In genomic region chr1:159390049-159390448, GRCm38 (mm10) we compare ENCODE assay signal across 9 mouse cellular contexts.
DNase-seq lines count a peak whose midpoint lies in the region; TF ChIP-seq lines count a peak whose summit lies in the region.
"Had no signal": no experiment of that assay in that cellular context is flagged by ENCODE, and none has a peak within 500 bp of the region (broad histone marks: within the 10 kb centered on the region; RNA-seq: fewer than 3 reads in every experiment).

No protein-coding gene starts in this region.

- no peaks in the 10 kb centered on the region for H3K79me2 ChIP-seq in C2C12 (ENCODE audit: control insufficient read depth, insufficient read depth)

- no peak overlapping the region for H3ac ChIP-seq in C2C12 (ENCODE audit: control insufficient read depth, insufficient read length, low read depth)

- TF ChIP-seq CTCF in C2C12 (IDR thresholded peaks at IDR 0.05; ENCODE audit: control insufficient read depth, insufficient read depth, insufficient read length) = peak; percentile 42

- DNase-seq in T-cell, adult 2 months (ENCODE audit: low spot score) = peak; percentile 34
- DNase-seq in cerebellum, postnatal 25 days = peak; percentile 85 to 88
- peak; percentile 60 for DNase-seq in gastrocnemius, postnatal 14 days
- peak; percentile 84 to 85 for DNase-seq in kidney, postnatal 4 days
- peak; percentile 64 to 66 for DNase-seq in lung, adult 18-20 months
- peak; percentile 24 for DNase-seq in retina, postnatal 7 days (ENCODE audit: low read depth, low spot score)
- peak; percentile 87 for DNase-seq in thymus, postnatal 4 days

- H3K27me3 ChIP-seq in C2C12 (ENCODE audit: control insufficient read depth, insufficient read depth, insufficient read length) = no peaks in the 10 kb centered on the region
- H3K27me3 ChIP-seq: heart, embryonic 13.5 days had no signal

- H3K4me3 ChIP-seq in C2C12 (ENCODE audit: insufficient read depth, poor library complexity, severe bottlenecking) = no peak overlapping the region
- H3K4me3 ChIP-seq: heart, embryonic 13.5 days had no signal

- H3K36me3 ChIP-seq in C2C12 (ENCODE audit: control insufficient read depth, insufficient read depth) = no peaks in the 10 kb centered on the region
- H3K36me3 ChIP-seq: heart, embryonic 13.5 days had no signal

- intact Hi-C loops in gastrocnemius, postnatal 14 days (cut with DNase I; ENCODE audit: low total_unique reads) = loop anchor here (5.0 to 10.0 kb wide), 2 partner anchors 392 to 695 kb away; no protein-coding TSS in a partner anchor

- H3K79me3 ChIP-seq in C2C12 (ENCODE audit: low read depth) = no peaks in the 10 kb centered on the region

TF ChIP-seq in C2C12, 6 proteins besides CTCF, POLR2A, EP300 and RAD21:
- TF ChIP-seq MAX (IDR thresholded peaks at IDR 0.05) (no peak), MYOG (IDR thresholded peaks at IDR 0.05; ENCODE audit: control insufficient read depth, extremely low read depth, insufficient read length) (no peak), MYOD1 (IDR thresholded peaks at IDR 0.05; ENCODE audit: control insufficient read depth, insufficient read length, low read depth) (no peak), FOSL1 (IDR thresholded peaks at IDR 0.05; ENCODE audit: insufficient read depth, low read length, poor library complexity, severe bottlenecking) (no peak), CEBPB (IDR thresholded peaks at IDR 0.05; ENCODE audit: low read depth) (no peak), USF1 (IDR thresholded peaks at IDR 0.05; ENCODE audit: low read depth) (no peak)

Comparison
In these comparisons a context has a peak if more than half of its experiments do, and no peak if none do; other contexts are left out.
1. DNase-seq: peak in every context shown above with its lines; median percentile 87 in thymus, postnatal 4 days; 86 in cerebellum, postnatal 25 days; 84 in kidney, postnatal 4 days; 65 in lung, adult 18-20 months; 60 in gastrocnemius, postnatal 14 days; 34 in T-cell, adult 2 months; 24 in retina, postnatal 7 days.